Mouse (Mus musculus) bone marrow, adult 2 months (tissue): ENCODE data around the gene Rccd1. TPM values are rescaled to one million over a fixed set of nuclear protein-coding genes. Genes with fewer than 3 reads are reported as not detected.

ENCODE experiments used
- H3K27ac ChIP-seq: fragments of 200-500 bp; 2 replicates; pipeline ENCODE4 v1.5.1; 2012; ENCODE audit warnings: low read depth, mild to moderate bottlenecking, control low read depth, inconsistent platforms, low read length; ENCODE audit not compliant: control insufficient read depth, poor library complexity, insufficient read depth
- H3K4me1 ChIP-seq: fragments of 200-500 bp; 2 replicates; pipeline ENCODE4 v1.6.1; 2011; ENCODE audit warnings: low read length; ENCODE audit not compliant: control insufficient read depth, insufficient read depth
- H3K4me3 ChIP-seq: fragments of 200-500 bp; replicated peaks from 2 replicates; pipeline ENCODE3; 2011; ENCODE audit warnings: mild to moderate bottlenecking, low read depth, low read length, control low read depth; ENCODE audit not compliant: control insufficient read depth
- CTCF ChIP-seq: fragments of 200-500 bp; IDR thresholded peaks from 2 replicates; pipeline ENCODE4 v1.5.1; 2011; ENCODE audit warnings: low read length, control low read depth; ENCODE audit not compliant: control insufficient read depth, insufficient read depth
- POLR2A ChIP-seq: fragments of 200-500 bp; IDR thresholded peaks from 2 replicates; pipeline ENCODE4 v1.6.1; 2011; ENCODE audit warnings: low read depth, mild to moderate bottlenecking, control low read depth, low read length, borderline replicate concordance; ENCODE audit not compliant: control insufficient read depth
- WGBS: fragments of 180-500 bp; shearing (Covaris S2); methylation state at CpG from one replicate; pipeline ENCODE4 v1.1.7; 2018; 5-methylcytosine and 5-hydroxymethylcytosine counted together
- polyA plus RNA-seq: library from polyadenylated mRNA; stranded (reverse); fragments of >200 nt; gene quantifications from 2 replicates; pipeline ENCODE4 v1.2.4, GENCODE M21; 2011; ENCODE audit warnings: low replicate concordance; ENCODE audit not compliant: missing spikeins, insufficient read depth, insufficient read length

Gene Rccd1
- polyA plus RNA-seq, 1 experiment = 11.3 TPM

GRCm38 (mm10) chr7:80369461-80369860, 45.2 kb upstream of the Rccd1 start:
- TF ChIP-seq CTCF (no peak), POLR2A (no peak)
- 26% methylated on average over 5 of the region's 5 CpGs for WGBS
- Histone ChIP-seq H3K4me3 (no peak overlapping the region), H3K4me1 (peaks cover 11% of the 10 kb centered on the region), H3K27ac (peak overlapping the region; percentile 52; the same call in 1 of the 2 replicates)

DNA sequence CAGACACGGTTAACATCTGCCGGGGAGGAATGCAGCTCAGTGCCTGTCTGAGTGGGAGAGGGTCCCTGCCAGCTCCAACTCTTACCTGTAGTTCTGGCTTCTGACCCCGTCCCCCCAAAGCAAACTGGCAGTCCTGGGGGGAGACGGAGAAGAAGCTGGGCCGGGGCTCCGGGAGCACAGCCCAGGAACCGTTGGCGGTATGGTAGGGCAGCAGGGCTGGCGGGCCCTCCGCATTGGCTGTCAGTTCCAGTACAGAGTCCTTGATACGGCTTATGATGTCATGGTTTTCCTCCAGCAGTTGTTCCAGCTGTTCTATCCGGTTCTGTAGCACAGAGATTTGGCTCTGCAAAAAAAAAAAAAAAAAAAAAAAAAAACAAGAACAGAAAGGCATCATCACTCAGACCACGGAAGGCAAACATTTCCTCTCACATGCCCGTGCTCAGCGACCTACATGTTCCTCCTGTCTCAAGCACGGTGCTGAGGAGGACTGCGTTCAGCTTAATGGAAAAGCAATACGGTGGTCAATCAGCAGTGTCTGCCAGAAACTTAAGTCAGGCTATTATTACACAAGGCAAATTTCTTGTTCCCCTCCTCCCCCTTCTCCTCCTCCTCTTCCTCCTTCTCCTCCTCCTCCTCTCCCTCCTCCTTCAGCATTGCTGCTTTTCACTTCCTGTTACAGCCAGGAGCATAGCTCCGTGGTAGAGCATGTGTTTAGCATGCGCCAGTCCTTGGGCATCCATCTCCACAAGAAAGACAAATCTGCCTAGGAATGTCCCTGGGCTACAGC, 44.6 kb upstream of the Rccd1 start:
- TF ChIP-seq POLR2A (no peak), CTCF (no peak)
- WGBS = 24% methylated on average over 20 of the region's 20 CpGs
- H3K4me3 ChIP-seq = peak overlapping the region; percentile 58

GRCm38 (mm10) chr7:80368009-80368408, 43.8 kb upstream of the Rccd1 start:
- Histone ChIP-seq H3K4me1 (peaks cover 9% of the 10 kb centered on the region; the same call in 1 of the 2 replicates), H3K27ac (no peak overlapping the region), H3K4me3 (no peak overlapping the region)
- TF ChIP-seq POLR2A (no peak), CTCF (no peak)
- 80% methylated on average over 9 of the region's 9 CpGs for WGBS

More for the DNA sequence above, 44.6 kb upstream of the Rccd1 start:
- Histone ChIP-seq H3K27ac (peak overlapping the region; percentile 60), H3K4me1 (peaks cover 11% of the 10 kb centered on the region)

- peaks cover 9% of the 10 kb centered on the region; the same call in 1 of the 2 replicates for H3K4me1 ChIP-seq
- no peak overlapping the region for H3K27ac ChIP-seq
- H3K4me3 ChIP-seq = no peak overlapping the region
- TF ChIP-seq POLR2A (no peak), CTCF (no peak)
- 90% methylated on average over 7 of the region's 7 CpGs for WGBS
Observed at GRCm38 (mm10) chr7:80367232-80367631, 43.0 kb upstream of the Rccd1 start.

- TF ChIP-seq POLR2A (no peak), CTCF (no peak)
- 82% methylated on average over 2 of the region's 2 CpGs for WGBS
Observed at GRCm38 (mm10) chr7:80365759-80366158, 41.5 kb upstream of the Rccd1 start.

GRCm38 (mm10) chr7:80360435-80360834, 36.2 kb upstream of the Rccd1 start:
- H3K27ac ChIP-seq = no peak overlapping the region
- WGBS = 21% methylated on average over 3 of the region's 3 CpGs

More at GRCm38 (mm10) chr7:80365759-80366158, 41.5 kb upstream of the Rccd1 start:
- H3K4me3 ChIP-seq = no peak overlapping the region
- peaks cover 9% of the 10 kb centered on the region; the same call in 1 of the 2 replicates for H3K4me1 ChIP-seq
- H3K27ac ChIP-seq = no peak overlapping the region

DNA sequence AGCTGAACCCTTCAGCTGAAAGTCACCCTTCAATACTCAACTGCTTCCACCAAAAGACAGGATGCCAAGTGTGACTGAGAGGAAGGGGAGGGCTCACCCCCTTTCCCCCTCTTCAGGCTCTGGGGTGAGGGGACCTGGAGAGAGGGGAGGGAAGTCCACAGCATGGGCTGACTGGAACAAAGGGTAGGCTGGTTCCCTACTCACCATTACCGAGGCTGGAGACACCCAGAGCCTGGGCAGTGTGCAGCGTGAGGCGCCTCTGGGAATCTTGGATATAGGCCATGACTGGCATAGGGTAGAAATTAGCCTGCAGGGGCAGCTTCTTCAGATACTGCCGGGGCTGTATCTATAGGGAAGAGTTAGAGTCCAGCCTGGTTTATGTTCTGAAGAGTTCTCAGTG, 33.8 kb upstream of the Rccd1 start:
- Histone ChIP-seq H3K4me1 (peaks cover 1% of the 10 kb centered on the region; the same call in 1 of the 2 replicates), H3K4me3 (no peak overlapping the region), H3K27ac (no peak overlapping the region)
- no peak for TF ChIP-seq CTCF
- TF ChIP-seq POLR2A = no peak
- 78% methylated on average over 4 of the region's 4 CpGs for WGBS

More at GRCm38 (mm10) chr7:80360435-80360834, 36.2 kb upstream of the Rccd1 start:
- TF ChIP-seq CTCF (no peak), POLR2A (no peak)
- Histone ChIP-seq H3K4me1 (peaks cover 1% of the 10 kb centered on the region; the same call in 1 of the 2 replicates), H3K4me3 (no peak overlapping the region)

- Histone ChIP-seq H3K4me1 (peaks cover 1% of the 10 kb centered on the region; the same call in 1 of the 2 replicates), H3K27ac (no peak overlapping the region), H3K4me3 (no peak overlapping the region)
- WGBS = 88% methylated on average over 8 of the region's 8 CpGs
- no peak for TF ChIP-seq POLR2A
- no peak for TF ChIP-seq CTCF
Observed at GRCm38 (mm10) chr7:80357156-80357555, 32.9 kb upstream of the Rccd1 start.
